Mouse (Mus musculus): ENCODE measurements around the gene Cebpa.

Gene Cebpa

GRCm38 (mm10) chr7:35149616-35150433 lies 30.7 kb downstream of the Cebpa start:
- DNase-seq = no peak

GRCm38 (mm10) chr7:35150860-35151259 lies 31.8 kb downstream of the Cebpa start:
- no peak for DNase-seq

- DNase-seq = no peak
Observed at GRCm38 (mm10) chr7:35154449-35154848, 35.4 kb downstream of the Cebpa start.

GRCm38 (mm10) chr7:35156561-35157477 lies 37.7 kb downstream of the Cebpa start:
- no peak for DNase-seq

GRCm38 (mm10) chr7:35157512-35157911 lies 38.4 kb downstream of the Cebpa start:
- DNase-seq = no peak

- no peak for DNase-seq
Observed at GRCm38 (mm10) chr7:35162443-35162842, 43.4 kb downstream of the Cebpa start.

GRCm38 (mm10) chr7:35163600-35163999 lies 44.5 kb downstream of the Cebpa start:
- no peak for DNase-seq

GRCm38 (mm10) chr7:35164131-35164530 lies 45.0 kb downstream of the Cebpa start:
- DNase-seq = no peak

GRCm38 (mm10) chr7:35166988-35167387 lies 47.9 kb downstream of the Cebpa start:
- no peak for DNase-seq

GRCm38 (mm10) chr7:35167925-35168324 lies 48.8 kb downstream of the Cebpa start:
- no peak for DNase-seq

GRCm38 (mm10) chr7:35169341-35169740 lies 50.2 kb downstream of the Cebpa start:
- peak; percentile 95 for DNase-seq

All from lung, postnatal 14 days (tissue).